Mouse (Mus musculus) kidney, embryonic 16.5 days (tissue): ENCODE results near the gene Safb. TPM values are rescaled to one million over a fixed set of nuclear protein-coding genes. Genes with fewer than 3 reads are reported as not detected.
A peak's percentile ranks its signal among the peaks of the same experiment; 100 is the strongest.

ENCODE experiments used
- ATAC-seq: fragments of 200-750 bp; cut with Nextera tagmentation; 2 replicates; pipeline ENCODE4 v1.8.0; 2017; ENCODE audit warnings: moderate TSS enrichment; ENCODE audit not compliant: low FRiP score, low TSS enrichment
- H3K27ac ChIP-seq: fragments of 300-500 bp; sonication (generic); 2 replicates; pipeline ENCODE4 v1.5.1; 2014; ENCODE audit warnings: low read length
- H3K27me3 ChIP-seq: fragments of 300-500 bp; sonication (generic); 2 replicates; pipeline ENCODE4 v1.6.1; 2014; ENCODE audit warnings: low read length, control low read depth, mixed read lengths; ENCODE audit not compliant: insufficient read depth
- H3K36me3 ChIP-seq: fragments of 300-500 bp; sonication (generic); 2 replicates; pipeline ENCODE4 v1.6.1; 2014; ENCODE audit warnings: low read length, control low read depth, mixed read lengths; ENCODE audit not compliant: insufficient read depth
- H3K4me1 ChIP-seq: fragments of 300-500 bp; sonication (generic); 2 replicates; pipeline ENCODE4 v1.6.1; 2014; ENCODE audit warnings: low read length, control low read depth, mixed read lengths; ENCODE audit not compliant: insufficient read depth
- H3K4me2 ChIP-seq: fragments of 300-500 bp; sonication (generic); replicated peaks from 2 replicates; pipeline ENCODE4 v1.6.1; 2014; ENCODE audit warnings: low read depth, low read length
- H3K4me3 ChIP-seq: fragments of 300-500 bp; sonication (generic); 2 replicates; pipeline ENCODE4 v1.5.1; 2014; ENCODE audit warnings: mild to moderate bottlenecking, low read length
- H3K9ac ChIP-seq: fragments of 300-500 bp; sonication (generic); replicated peaks from 2 replicates; pipeline ENCODE4 v1.6.1; 2014; ENCODE audit warnings: low read length
- H3K9me3 ChIP-seq: fragments of 300-500 bp; sonication (generic); 2 replicates; pipeline ENCODE4 v1.6.1; 2016; ENCODE audit warnings: low read length, control low read depth
- WGBS: fragments of 180-500 bp; shearing (Covaris S2); extraction: QIAGEN DNeasy Blood & Tissue Kit; methylation state at CpG from one replicate; pipeline ENCODE4 v1.1.7; 2014; 5-methylcytosine and 5-hydroxymethylcytosine counted together
- polyA plus RNA-seq: library from polyadenylated mRNA; unstranded; fragments of >200 nt; fragmentation: Nextera tagmentation; extraction: Ambion mirVana; gene quantifications from 2 replicates; pipeline ENCODE4 v1.2.1, GENCODE M21; 2015

The Safb gene
- polyA plus RNA-seq, 1 experiment from 2014 or later = 123 TPM

GRCm38 (mm10) chr17:56614391-56615135 is 29.9 kb downstream of the Safb start:
- Histone ChIP-seq H3K27ac (peak overlapping the region; percentile 86; the same call in 1 of the 2 replicates), H3K36me3 (peaks cover 46% of the 10 kb centered on the region), H3K9ac (peak overlapping the region; percentile 93), H3K4me3 (peak overlapping the region; percentile 76), H3K9me3 (no peaks in the 10 kb centered on the region), H3K4me1 (peaks cover 29% of the 10 kb centered on the region), H3K27me3 (no peaks in the 10 kb centered on the region), H3K4me2 (peak overlapping the region; percentile 94)
- ATAC-seq = no peak
- 22% methylated on average over 14 of the region's 14 CpGs for WGBS

GRCm38 (mm10) chr17:56615136-56615784 is 30.6 kb downstream of the Safb start:
- Histone ChIP-seq H3K4me3 (peak overlapping the region; percentile 76; the same call in 1 of the 2 replicates), H3K36me3 (peaks cover 53% of the 10 kb centered on the region), H3K9me3 (no peaks in the 10 kb centered on the region), H3K4me1 (peaks cover 27% of the 10 kb centered on the region), H3K4me2 (peak overlapping the region; percentile 94), H3K9ac (peak overlapping the region; percentile 93), H3K27me3 (no peaks in the 10 kb centered on the region), H3K27ac (no peak overlapping the region)
- ATAC-seq = no peak
- 81% methylated on average over 11 of the region's 11 CpGs for WGBS

DNA sequence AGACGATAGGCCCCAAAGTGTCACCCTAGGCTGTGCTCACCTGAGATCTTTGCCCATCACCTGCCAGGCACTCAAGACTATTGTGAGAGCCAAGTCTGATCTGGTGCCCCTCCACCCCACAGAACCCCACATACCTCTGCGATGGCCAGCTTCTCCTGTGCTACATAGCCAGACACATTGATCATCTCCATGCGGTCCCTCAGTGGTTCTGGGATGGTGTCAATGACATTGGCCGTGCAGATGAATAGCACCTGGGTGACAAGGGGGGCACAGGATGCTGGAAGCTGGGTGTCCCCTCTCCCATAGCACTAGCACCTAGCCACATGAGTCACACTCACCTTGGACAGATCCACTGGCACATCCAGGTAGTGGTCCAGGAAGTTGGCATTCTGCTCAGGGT is 31.2 kb downstream of the Safb start:
- ATAC-seq = no peak
- no peak overlapping the region for H3K27ac ChIP-seq
- no peak overlapping the region for H3K4me3 ChIP-seq
- H3K27me3 ChIP-seq = no peaks in the 10 kb centered on the region
- peaks cover 24% of the 10 kb centered on the region for H3K4me1 ChIP-seq
- 89% methylated on average over 4 of the region's 4 CpGs for WGBS
- H3K4me2 ChIP-seq = no peak overlapping the region
- peaks cover 59% of the 10 kb centered on the region for H3K36me3 ChIP-seq
- H3K9me3 ChIP-seq = no peaks in the 10 kb centered on the region
- no peak overlapping the region for H3K9ac ChIP-seq

GRCm38 (mm10) chr17:56616725-56617124 is 32.1 kb downstream of the Safb start:
- Histone ChIP-seq H3K27me3 (no peaks in the 10 kb centered on the region), H3K27ac (no peak overlapping the region), H3K9me3 (no peaks in the 10 kb centered on the region), H3K36me3 (peaks cover 64% of the 10 kb centered on the region), H3K4me3 (no peak overlapping the region), H3K4me2 (no peak overlapping the region), H3K9ac (no peak overlapping the region), H3K4me1 (peaks cover 23% of the 10 kb centered on the region)
- no peak for ATAC-seq
- 93% methylated on average over 3 of the region's 3 CpGs for WGBS

GRCm38 (mm10) chr17:56617628-56618027 is 33.0 kb downstream of the Safb start:
- 70% methylated on average over 8 of the region's 8 CpGs for WGBS
- H3K4me3 ChIP-seq = no peak overlapping the region
- peaks cover 68% of the 10 kb centered on the region for H3K36me3 ChIP-seq
- no peak for ATAC-seq
- no peaks in the 10 kb centered on the region for H3K9me3 ChIP-seq
- no peak overlapping the region for H3K4me2 ChIP-seq
- no peaks in the 10 kb centered on the region for H3K27me3 ChIP-seq
- H3K27ac ChIP-seq = no peak overlapping the region
- H3K9ac ChIP-seq = no peak overlapping the region
- H3K4me1 ChIP-seq = peaks cover 17% of the 10 kb centered on the region

- Histone ChIP-seq H3K27ac (no peak overlapping the region), H3K4me3 (peak overlapping the region; percentile 84; the same call in 1 of the 2 replicates), H3K9ac (no peak overlapping the region), H3K4me2 (peak overlapping the region; percentile 94; the same call in 1 of the 2 replicates), H3K9me3 (no peaks in the 10 kb centered on the region), H3K36me3 (peaks cover 13% of the 10 kb centered on the region), H3K27me3 (no peaks in the 10 kb centered on the region), H3K4me1 (peaks cover 22% of the 10 kb centered on the region)
- WGBS = 80% methylated on average over 3 of the region's 3 CpGs
- no peak for ATAC-seq
Measured at GRCm38 (mm10) chr17:56625495-56625894, 40.9 kb downstream of the Safb start.

DNA sequence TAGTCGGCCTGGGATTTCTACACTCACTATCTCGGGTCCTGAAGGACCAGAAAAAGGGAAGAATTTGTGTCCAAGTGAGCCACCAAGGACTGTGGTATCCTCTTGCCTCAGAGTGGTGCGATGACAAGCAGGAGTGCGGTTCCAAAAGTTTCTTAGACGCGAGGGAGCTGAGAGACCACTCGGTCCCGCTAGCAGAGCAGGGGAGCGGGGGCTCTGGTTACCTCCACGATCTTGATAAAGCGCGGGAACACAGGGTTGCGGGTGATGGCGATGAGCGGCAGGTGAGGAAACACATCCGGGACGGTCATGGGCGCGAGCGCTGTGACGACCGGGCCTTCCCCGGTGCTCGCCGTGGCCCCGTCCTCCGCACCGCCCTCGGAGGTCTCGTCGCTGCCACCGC is 41.6 kb downstream of the Safb start:
- Histone ChIP-seq H3K9ac (peak overlapping the region; percentile 83), H3K9me3 (no peaks in the 10 kb centered on the region), H3K4me1 (peaks cover 22% of the 10 kb centered on the region), H3K27me3 (no peaks in the 10 kb centered on the region), H3K27ac (peak overlapping the region; percentile 11; the same call in 1 of the 2 replicates), H3K4me2 (peak overlapping the region; percentile 94), H3K4me3 (peak overlapping the region; percentile 84), H3K36me3 (peaks cover 7% of the 10 kb centered on the region)
- ATAC-seq = no peak
- under 1% methylated on average over 32 of the region's 32 CpGs for WGBS

DNA sequence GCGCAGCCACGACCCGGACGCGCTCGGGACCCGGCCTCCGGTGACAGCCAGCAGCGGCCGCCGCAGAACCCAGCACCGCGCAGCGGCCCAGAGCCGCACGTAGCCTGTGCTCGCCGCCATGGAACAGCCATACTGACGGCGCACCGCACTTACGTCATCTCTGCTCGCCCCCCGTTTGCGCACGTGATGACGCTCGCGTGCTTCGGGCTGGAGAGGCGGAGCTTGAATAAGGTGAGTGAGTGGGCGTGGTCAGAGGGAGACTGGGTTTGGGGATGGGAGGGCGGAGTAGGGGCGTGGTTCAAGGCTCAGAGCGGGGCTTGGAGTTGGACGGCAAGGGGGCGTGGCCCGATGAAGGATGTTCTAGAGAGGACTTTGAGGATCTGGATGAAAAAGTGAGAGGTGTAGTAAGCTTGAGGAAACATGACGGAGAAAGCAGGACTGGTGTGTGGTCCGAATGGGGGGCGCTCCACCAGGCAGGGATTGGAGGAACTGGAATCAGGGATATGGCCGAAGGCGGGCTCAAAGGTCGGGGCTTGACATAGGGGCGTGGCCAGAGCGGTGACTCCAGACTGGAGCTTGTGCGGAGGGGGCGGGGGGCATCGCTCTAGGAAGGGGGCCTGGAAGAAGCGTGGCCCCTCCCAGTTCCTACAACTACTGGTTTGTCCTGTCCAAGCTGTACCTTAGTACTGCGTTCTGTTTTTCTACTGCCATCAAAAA is 42.3 kb downstream of the Safb start, which contains the start of gene Lonp1:
TSS of gene Lonp1 (minus strand) at position 134 of the 717 bp plus-strand sequence.
- H3K4me3 ChIP-seq = peak within 1 kb of the TSS; percentile 84
- H3K27me3 ChIP-seq = no peaks in the 10 kb centered on the region
- peak within 1 kb of the TSS; percentile 79 for H3K27ac ChIP-seq
- peaks cover 3% of the 10 kb centered on the region for H3K36me3 ChIP-seq
- H3K4me2 ChIP-seq = peak within 1 kb of the TSS; percentile 94
- peak within 1 kb of the TSS; percentile 83 for H3K9ac ChIP-seq
- peak; percentile 92 for ATAC-seq
- under 1% methylated on average over 51 of the region's 51 CpGs for WGBS
- H3K9me3 ChIP-seq = no peaks in the 10 kb centered on the region
- peaks cover 22% of the 10 kb centered on the region for H3K4me1 ChIP-seq

DNA sequence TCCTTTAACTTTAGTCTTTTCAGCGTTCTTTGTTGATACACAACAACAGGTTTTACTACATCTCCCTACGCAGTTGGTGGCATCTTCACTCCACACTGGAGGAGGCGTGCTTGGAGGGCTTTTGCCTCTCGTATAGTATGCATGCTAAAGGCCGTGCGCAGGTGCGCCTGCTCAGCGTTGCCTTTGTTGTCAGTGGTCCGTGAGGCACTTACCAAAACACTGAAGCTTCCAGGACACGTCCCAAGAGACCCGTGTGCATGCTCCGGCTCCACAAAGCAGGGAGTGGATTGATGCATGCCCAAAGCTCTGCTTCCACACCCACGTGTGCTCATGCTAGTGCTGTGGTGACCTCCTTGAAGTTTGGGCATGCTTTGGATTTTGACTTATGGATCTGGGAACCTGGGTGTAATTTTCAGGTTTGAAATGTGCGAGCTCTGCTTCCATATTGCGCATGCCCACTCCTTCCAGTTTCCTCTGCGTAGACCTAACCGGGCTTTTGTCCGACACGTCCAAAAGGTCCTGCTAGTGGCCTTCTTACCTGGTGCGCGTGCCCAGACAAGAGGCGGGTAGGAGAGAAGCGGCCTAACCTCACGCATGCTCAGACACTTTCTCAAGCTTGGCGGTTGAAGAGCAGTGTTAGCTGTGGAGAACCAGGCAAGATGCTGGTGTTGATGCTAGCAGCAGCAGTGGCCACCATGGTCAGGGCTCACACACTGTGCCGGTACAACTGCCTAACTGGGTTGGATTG is 43.1 kb downstream of the Safb start, which contains the start of gene Catsperd:
TSS of gene Catsperd (plus strand) at position 614 of the 748 bp plus-strand sequence.
- Histone ChIP-seq H3K9ac (peak within 1 kb of the TSS; percentile 67), H3K4me1 (peaks cover 22% of the 10 kb centered on the region), H3K4me2 (peak within 1 kb of the TSS; percentile 94), H3K27me3 (no peaks in the 10 kb centered on the region), H3K36me3 (no peaks in the 10 kb centered on the region), H3K27ac (peak within 1 kb of the TSS; percentile 79), H3K9me3 (no peaks in the 10 kb centered on the region), H3K4me3 (peak within 1 kb of the TSS; percentile 84)
- peak; percentile 62 for ATAC-seq
- 5% methylated on average over 26 of the region's 26 CpGs for WGBS
